Mouse (Mus musculus) erythroblast, adult 5-6 weeks (primary cell): ENCODE results near the gene Cc2d1b. TPM values are rescaled to one million over a fixed set of nuclear protein-coding genes. Genes with fewer than 3 reads are reported as not detected.

Experiments
- ATAC-seq: replicated peaks from 2 replicates; pipeline ENCODE4 v1.8.0; 2016; ENCODE audit warnings: moderate number of reproducible peaks, mild to moderate bottlenecking, moderate TSS enrichment, inconsistent platforms; ENCODE audit not compliant: poor library complexity, low FRiP score, severe bottlenecking
- total RNA-seq, 2 experiments: library from RNA; stranded (forward) in 1 of 2; stranded (reverse) in 1 of 2; fragments of 150-400 nt in 1 of 2; fragments of 200-764, 138-1000 nt in 1 of 2; gene quantifications; 2 replicates each; pipeline versions ENCODE4 v1.2.3 to v1.2.4; 2015 to 2017; ENCODE audit warnings: low replicate concordance in 2 of 2

Gene Cc2d1b
- total RNA-seq (2015; ENCODE audit: low replicate concordance) (2.7 and 13.0 TPM in 2 replicates), total RNA-seq (2017; ENCODE audit: low replicate concordance) (8.3 and 8.8 TPM in 2 replicates)

DNA sequence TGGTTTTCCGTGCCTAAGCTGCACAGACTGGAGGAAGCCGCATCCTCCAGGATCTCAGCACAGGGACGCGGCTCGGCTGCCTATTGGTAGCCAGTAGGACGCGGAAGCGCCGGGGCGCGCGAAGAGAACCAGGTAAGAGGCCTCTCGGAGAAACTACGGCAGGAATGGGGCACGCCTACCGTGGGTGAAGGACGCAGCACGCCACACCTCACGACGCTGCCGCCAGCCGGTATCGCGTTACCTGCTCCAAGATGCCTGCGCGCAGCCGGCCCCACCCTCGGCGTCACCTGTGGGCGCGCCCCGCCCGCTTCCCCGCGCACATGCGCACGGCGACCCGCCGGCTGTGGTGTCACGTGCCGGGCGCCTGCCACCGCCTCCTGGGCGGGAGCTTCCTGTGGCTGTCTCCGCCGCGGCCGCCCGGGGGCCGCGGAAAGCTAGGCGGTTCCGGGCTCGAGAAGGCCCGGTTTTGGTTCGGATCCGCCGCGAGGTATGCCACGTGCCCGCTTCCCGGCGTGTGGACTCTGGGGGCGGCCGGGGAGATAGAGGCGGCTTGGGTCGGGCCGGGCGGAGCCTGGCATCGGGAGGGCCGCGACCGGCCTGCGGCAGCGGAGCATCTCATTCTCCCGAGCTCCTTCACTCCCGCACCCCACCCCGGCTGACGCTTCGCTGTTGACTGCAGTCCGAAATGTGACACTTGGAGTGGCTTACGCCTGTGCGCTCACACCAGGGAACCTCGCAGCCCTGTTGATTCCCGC, at the start of gene Cc2d1b:
Gene Cc2d1b, plus strand, starts transcription at position 354 of the 755 bp plus-strand sequence.
- ATAC-seq, result peak; percentile 93

DNA sequence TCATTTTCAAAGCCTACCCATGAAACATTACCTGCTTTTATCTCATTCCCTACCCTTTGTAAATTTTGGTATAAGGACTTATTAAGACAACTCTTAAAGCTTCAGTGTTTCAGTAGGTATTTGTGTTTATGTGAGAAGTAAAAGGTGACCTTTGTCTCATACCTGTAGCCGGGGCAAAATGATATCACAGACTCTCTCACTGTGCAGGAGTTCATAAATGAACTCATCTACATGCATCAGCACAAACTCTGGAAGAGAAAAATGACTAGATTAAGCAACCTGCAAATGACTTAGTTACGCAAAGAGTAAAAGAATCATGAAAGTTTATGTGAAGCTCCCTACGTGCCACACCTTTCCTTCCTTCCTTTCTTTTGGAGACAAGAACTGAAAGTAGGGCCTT, 47.1 kb upstream of the Cc2d1b start:
- ATAC-seq, result no peak

DNA sequence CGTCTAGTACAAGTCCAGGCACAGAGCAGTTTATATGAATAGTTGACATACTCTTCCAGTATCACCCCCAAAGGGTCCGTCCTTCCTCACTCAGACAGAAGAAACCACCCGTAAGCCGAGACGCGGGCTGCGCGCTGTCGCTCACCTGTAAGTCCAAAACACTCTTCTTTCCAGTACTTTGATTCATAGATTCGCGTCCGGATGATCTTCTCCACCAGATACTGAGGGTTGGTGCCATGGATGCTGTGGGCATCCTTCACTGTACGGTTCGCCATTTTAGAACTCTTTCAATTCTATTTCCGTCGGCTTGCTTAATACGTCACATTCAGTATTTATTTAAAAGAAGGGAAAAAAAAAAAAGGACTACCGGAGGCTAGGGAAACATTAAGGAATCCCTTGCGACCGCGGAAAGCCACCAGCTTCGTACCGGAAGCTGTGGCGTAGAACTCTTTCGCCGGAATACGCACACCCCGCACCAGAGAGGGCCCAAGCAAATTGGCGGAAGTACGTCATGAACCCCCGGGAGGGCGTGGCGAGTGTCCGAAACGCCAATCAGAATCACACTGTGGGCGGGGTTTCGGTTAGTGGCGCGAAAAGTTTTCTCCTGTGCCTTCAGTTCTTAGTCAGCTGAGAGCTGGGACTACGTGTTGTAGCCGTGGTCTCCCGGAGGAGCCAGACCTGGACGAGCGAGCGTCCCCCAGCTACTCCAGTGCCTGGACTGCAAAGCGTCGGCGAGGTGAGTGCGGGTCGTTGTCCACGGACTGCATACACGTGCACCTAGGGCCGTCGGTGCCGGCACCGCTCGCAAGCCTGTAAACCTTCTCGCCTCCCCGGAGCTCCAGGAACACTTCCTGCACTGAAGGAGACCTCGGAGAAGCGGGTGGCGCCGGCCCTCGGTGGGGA, 40.6 kb upstream of the Cc2d1b start, which contains the start of the genes Prpf38a and Orc1:
Gene Prpf38a, minus strand, starts transcription at position 497 of the 903 bp plus-strand sequence.
Gene Orc1, plus strand, starts transcription at position 584 of the 903 bp plus-strand sequence.
- peak; percentile 94 for ATAC-seq

DNA sequence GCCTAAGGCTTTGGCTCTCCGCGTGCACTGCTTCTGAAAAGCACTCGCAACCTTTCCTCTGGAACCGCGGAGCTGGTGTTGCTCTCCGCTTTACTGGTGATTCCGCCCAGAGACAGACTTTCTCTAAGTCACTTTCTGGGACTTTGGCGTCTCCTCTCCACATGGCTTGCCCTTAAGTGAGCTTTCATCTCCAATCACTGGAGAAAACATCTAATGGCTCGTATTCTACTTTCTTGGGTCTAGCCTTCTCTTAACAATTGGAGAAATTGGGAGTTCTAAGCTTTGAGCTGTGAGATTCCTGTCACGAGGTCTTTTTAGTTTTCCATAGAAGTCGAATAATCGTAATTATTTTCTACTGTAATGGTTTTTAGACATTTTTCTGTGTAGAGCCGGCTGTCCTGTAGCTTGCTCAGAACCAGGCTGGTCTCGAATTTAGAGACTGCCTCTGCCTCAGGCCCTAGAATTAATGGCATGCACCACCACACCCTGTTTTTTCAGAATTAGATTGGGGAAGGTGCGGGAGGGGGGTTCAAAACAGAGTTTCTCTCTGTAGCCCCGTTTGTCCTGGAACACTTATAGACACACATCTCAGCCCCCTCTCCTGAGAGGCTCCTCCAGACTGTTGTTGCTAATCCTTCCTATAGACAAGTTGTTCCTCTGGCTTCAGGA, 39.9 kb upstream of the Cc2d1b start:
- 0 out of 2 replicates have a peak, but pooled peaks have one; percentile 32 for ATAC-seq

DNA sequence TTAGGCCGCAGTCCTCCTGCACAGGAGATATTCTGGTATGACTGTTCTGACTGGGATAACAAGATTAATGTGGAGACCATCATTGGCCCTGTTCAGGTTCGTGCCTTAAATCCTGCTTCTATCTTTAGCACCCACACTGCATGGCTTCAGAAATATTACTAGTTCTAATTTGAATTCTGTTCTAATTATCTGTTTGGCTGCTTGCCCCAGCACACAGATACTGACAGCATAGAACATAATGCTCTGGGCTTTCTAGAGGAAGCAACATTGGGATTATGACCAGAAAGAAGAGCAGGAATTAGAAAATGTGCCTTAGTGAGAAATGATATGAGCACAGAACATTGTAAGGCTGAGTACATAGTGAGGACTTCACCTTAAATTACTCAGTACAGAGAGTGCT, 26.4 kb upstream of the Cc2d1b start:
- no peak for ATAC-seq

DNA sequence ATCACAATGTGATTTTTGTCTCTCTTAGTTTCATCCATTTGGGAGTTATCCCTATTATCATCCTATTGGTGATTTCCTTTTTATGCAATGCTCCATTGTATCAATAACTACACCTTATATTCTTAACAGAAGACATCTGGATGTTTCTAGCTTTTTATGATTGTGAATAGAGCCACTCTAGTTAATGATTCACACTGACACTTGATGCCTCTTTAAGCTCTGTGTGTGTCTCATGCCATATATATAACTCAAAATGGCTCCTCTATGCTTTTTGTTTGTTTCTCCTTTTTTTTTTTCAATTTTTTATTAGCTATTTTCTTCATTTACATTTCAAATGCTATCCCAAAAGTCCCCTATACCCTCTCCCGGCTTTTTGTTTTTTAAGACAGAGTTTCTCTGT, 24.0 kb upstream of the Cc2d1b start:
- no peak for ATAC-seq

DNA sequence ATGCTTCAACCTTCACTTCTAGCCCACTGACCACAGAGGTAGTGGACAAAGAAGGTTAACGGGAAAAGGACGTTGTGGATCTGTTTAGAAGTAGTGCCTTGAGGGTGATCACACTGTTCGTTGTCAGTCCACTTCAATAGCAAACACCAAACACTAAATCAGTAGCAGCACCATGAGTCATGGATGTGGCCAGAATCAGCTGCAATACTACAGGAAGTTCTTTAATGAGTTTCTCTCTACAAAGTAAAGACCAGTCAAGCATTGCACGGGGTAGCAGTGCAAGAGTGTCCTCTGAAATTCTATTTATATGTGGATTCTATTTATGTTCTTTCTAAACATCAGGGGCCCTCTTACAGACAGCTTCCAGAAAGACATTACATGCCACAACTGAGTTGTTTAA, 21.4 kb upstream of the Cc2d1b start:
- ATAC-seq, result no peak

DNA sequence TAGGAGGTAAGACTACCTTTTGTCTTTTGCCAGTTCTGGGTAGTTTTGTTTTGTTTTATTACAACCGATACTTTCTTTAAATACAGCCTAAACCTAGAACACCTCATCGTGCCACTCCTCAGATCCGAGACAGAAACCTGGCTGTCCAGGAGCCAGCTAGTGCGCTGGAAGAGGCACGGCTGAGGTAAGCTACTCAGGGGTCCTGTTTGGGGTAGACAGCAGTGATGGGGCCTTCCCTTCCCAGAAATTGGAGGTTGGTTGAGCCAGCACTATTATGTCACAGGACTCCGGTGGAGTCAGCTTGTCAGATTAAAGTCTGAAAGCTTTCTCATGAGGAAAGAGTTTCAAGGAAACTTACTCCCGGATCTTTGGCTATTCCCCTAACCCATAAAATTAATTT, 17.9 kb upstream of the Cc2d1b start:
- ATAC-seq, result no peak

DNA sequence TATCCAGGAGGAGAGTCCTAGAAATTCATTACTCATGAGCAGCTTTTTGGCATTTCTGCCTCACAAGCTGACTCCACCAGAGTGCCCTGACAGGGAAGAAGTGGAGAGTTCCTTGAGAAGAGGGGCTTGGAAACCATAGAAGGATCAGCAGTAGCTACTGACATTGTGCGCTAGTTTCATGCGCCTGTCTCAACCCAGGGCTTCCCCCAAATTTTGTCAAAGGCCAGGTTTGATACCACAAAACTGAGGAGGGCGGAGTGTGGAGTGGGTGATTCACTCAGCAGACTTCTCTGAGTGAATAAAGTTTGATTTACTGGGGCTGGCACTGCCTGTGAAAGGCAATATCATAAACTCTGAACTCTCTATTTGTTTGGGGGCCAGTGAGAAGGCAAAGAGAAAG, 11.1 kb upstream of the Cc2d1b start:
- no peak for ATAC-seq

DNA sequence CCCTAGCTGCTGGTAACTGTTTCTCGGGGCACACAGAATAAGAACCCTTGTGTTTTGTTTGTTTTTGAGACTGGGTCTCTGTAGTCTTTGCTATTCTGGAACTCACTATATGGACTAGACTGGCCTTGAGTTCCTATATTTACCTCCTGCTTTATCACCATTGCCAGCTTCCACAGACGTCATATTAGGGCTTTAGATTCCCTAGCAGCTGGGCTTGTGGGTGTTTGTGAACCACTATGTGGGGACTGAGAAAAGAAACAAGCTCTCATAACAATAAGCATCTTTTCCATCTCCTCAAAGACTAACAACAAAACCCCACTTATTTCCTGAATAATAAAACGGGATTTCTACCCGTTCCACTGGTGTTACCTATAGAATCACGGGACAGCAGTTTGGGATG, 8.8 kb upstream of the Cc2d1b start:
- no peak for ATAC-seq

DNA sequence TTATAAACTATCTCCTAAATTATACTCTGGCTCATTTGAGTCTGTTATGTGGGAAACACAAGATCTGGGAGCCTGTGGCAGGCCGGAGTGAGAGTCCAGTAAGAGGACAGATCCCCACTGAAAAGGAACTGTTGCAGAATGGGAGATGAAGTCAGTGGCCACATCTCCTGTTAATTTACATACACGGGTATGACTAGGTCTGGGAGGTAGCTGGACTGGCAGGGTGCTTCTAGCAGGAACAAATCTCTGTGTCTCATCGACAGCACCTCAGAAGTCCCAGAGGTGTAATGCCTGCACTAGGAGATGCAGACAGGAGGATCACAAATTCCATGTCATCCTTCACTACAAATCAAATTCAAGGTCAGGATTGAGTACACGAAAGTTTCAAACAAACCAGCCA, 1.2 kb upstream of the Cc2d1b start:
- ATAC-seq, result no peak

DNA sequence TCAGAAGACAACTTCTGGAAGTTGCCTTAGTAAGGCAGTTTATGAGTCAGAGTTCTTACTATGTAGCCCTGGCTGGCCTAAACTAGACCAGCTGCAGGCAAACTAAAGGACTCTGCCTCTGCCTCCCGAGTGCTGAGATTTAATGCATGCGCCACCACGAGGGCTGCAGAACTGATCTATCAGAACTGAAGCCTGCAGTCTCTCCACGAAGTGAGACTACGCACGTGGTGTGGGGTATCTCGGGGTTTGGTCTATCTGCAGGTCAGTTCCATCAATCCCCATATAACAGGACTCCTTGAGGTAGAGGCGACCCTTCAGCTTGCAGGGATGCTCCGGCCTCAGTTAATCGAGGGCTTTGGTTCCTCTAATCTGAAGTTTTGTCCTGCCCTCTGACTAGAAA, 575 bp upstream of the Cc2d1b start:
- ATAC-seq, result peak; percentile 10; the same call in 1 of the 2 replicates

DNA sequence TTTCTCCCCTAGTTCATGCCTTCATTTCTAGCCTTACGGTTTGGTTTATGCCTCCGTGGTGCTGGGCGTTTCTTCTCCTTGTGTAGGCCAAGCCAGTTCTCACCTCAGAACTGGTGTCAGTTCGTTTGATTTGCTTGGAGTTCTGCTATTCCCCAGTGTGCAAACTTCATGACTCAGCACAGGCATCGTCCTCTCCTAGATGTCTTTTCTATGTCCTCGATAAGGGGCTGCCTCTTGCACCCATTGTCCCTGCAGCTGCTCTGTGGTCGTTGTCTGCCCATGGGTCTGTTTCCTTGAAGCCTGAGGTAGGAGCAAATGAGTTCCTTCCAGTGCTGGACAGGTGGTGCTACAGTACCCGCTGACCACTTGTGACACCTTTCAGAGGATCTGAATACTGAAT, 796 bp downstream of the Cc2d1b start:
- peak; percentile 29 for ATAC-seq

DNA sequence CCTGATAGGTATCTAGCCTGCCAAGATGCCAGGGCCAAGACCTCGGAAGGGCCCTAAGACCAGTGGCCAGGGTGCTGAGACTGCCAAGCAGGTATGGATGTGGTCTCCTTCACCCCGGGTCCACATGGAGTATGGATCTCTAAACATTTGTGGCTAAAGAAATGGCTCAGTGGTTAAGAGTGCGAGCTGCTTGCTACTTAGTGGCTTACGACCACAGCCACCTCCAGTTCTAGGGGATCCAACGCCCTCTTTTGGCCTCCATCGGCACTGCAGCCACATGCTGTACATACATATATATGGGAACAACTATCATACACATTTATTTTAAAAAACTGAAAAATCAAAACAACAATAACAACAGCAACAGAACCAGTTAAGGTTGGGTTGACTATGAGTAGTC, 1.8 kb downstream of the Cc2d1b start:
- no peak for ATAC-seq

DNA sequence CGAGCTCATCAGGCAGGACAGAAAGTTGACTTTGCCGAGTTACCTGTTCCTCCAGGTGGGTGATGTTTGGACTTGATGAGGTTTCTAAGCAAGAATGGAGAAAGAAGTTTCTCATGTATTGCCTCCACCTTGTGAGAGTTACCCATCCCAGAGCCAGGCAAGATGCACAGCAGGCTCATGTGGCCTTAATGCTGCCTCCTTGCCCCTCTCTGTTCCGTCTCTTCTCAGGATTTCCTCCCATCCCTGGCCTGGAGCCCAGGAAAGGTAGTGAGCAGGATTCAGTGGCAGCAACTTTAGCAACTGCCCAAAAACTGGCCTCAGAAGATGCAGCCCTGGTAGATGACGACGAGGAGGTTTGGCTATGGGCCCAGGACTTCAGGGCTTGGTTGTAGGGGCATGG, 7.3 kb downstream of the Cc2d1b start:
- no peak for ATAC-seq

DNA sequence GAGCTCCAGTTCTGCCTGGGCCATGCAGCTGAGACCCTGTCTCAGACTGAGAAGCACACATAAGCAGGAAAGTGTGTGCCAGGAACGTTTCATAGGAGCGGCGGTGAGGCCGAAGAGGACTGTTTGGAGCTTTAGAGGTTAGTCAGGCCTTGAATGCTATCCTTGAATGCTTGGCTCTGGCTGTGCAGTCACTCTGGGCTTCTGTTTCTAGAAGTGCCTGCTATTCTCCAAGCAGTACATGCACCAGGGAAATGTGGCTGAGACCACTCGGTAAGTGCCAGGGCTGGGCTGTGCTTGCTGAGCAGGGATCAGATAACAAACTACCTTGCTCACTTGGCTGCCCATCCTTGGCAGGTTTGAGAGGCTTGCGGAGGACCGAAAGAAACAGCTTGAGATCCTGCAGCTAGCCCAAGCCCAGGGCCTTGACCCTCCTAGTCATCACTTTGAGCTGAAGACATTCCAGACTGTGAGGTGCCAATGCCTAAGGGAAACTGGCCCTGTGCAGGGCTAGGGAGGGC, 9.7 kb downstream of the Cc2d1b start:
- no peak for ATAC-seq

DNA sequence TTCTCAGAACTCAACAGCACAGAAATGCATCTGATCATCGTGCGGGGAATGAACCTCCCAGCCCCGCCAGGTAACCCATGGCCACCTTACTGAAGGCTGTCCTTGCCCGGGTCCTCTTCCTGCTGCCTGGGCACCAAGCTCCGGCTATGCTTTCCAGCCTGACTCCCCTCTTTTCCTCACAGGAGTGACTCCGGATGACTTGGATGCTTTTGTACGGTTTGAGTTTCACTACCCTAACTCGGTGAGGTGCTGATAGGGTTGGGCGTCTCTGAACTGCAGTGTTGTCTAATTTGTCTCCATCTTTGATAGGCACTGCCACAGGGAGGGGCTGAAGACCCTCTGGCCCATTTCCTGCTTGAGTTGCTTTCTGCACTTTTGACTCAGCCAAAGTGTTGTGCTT, 10.4 kb downstream of the Cc2d1b start:
- no peak for ATAC-seq

DNA sequence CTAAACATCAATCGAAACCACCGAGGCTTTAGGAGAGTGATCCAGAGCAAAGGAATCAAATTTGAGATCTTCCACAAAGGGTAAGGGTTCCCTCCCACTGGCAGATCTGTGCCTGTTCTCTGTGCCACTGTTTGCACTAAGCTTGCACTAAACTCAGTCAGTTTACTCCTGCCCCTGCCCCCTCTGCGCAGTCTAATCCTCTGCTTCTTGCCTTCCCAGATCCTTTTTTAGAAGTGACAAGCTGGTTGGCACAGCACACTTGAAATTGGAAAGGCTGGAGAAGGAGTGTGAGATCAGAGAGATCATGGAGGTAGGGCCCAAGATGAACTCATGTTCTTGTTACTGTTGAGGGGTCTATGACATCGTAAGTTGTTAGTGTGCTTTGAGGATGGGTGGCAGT, 11.9 kb downstream of the Cc2d1b start:
- no peak for ATAC-seq

DNA sequence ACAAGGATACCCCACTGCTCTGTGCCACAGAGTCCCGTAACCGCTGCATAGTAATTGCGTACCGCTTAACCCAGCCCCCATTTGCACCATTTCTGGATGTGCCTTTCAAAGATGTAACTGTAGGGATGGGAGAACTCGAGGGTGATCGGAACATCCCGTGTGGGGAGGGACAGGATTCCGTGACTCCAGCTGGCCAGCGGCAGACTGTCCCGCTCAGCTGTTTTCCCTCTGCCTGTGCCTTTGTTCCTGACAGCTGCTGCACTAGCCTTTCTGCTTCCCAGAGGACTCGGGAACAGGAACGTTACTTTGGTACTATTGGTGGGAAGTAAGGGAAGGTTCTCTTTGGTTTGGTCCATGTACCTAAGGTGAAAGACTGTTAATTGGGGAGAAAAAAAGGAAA, 14.0 kb downstream of the Cc2d1b start:
- ATAC-seq, result no peak

DNA sequence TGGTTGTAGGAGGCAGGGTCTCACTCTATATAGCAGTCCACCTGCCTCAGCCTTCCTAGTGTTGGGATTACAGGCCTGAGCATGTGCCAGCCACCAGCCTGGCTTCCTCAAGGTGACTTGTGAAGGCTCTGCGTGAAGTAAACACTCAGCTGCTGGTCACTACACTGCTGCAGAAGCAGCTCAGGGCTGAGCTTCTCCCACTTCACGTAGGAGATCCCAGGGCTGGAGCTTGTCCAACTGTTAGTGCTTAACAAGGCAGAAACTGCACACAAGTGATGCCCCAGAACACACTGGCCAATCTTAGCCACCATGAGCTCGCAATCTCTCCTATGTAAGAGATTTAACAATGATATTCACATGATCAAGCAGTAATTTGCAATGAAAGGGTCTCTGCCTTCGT, 15.0 kb downstream of the Cc2d1b start:
- no peak for ATAC-seq
